Mouse (Mus musculus) mammary gland, adult 2 months (tissue): Measurements from ENCODE around the gene Akr1c18. TPM values are rescaled to one million over a fixed set of nuclear protein-coding genes. Genes with fewer than 3 reads are reported as not detected.

Experiments used
- polyA plus RNA-seq: library from polyadenylated mRNA; depleted of rRNA; stranded (reverse); fragments of >200 nt; gene quantifications from 2 replicates; pipeline ENCODE4 v1.2.3, GENCODE M21; 2012; ENCODE audit warnings: low replicate concordance; rRNA removed

The Akr1c18 gene
- polyA plus RNA-seq: 3.7 and 10.8 TPM in 2 replicates

GRCm38 (mm10) chr13:4150518-4150917 is at the start of gene Akr1c18:
Gene Akr1c18 (minus strand): TSS chr13:4150654.

GRCm38 (mm10) chr13:4190904-4191303 is 40.5 kb upstream of the Akr1c18 start, which contains the start of gene Akr1c13:
Gene Akr1c13 (plus strand): TSS chr13:4191150.

Other genes starting within 250 kb of the Akr1c18 start
- 35.4 and 40.8 TPM in 2 replicates for gene Net1, start 232.4 kb downstream of the Akr1c18 start, polyA plus RNA-seq
- gene Tubal3, start 232.4 kb downstream of the Akr1c18 start, polyA plus RNA-seq: not detected in 2 replicates
- not detected in 2 replicates for gene Ucn3, start 205.3 kb downstream of the Akr1c18 start, polyA plus RNA-seq
- gene Akr1c14, start 101.6 kb downstream of the Akr1c18 start, polyA plus RNA-seq: 1.9 and 5.8 TPM in 2 replicates
- gene Akr1c13, start 40.5 kb upstream of the Akr1c18 start, polyA plus RNA-seq: 1.7 and 4.4 TPM in 2 replicates
- gene Akr1c19, start 78.0 kb upstream of the Akr1c18 start, polyA plus RNA-seq: 0.16 and 0.42 TPM in 2 replicates
- 0.27 and 0.60 TPM in 2 replicates for gene Akr1c12, start 128.8 kb upstream of the Akr1c18 start, polyA plus RNA-seq